Mouse (Mus musculus) ES-Bruce4 (cell line): ENCODE data around the gene Wdr83os. TPM values are rescaled to one million over a fixed set of nuclear protein-coding genes. Genes with fewer than 3 reads are reported as not detected.
A peak's percentile ranks its signal among the peaks of the same experiment; 100 is the strongest.
"Not testable (repeated sequence)": the region's sequence is repeated elsewhere in the genome, so short reads cannot be mapped to it uniquely, and the experiment has no call there.

Experiments used
- H3K27ac ChIP-seq: 2 replicates; pipeline ENCODE4 v1.5.1; 2012; ENCODE audit warnings: low read length, inconsistent platforms; ENCODE audit not compliant: insufficient read depth
- H3K27me3 ChIP-seq: 2 replicates; pipeline ENCODE4 v1.6.1; 2012; ENCODE audit warnings: mild to moderate bottlenecking, low read length, inconsistent platforms; ENCODE audit not compliant: control insufficient read depth, poor library complexity, insufficient read depth, severe bottlenecking
- H3K36me3 ChIP-seq: 2 replicates; pipeline ENCODE4 v1.6.1; 2012; ENCODE audit warnings: inconsistent platforms, mild to moderate bottlenecking, low read length, moderate library complexity; ENCODE audit not compliant: control insufficient read depth, poor library complexity, insufficient read depth, severe bottlenecking
- H3K4me1 ChIP-seq: one replicate; pipeline ENCODE4 v1.8.1; 2011; ENCODE audit warnings: low read length; ENCODE audit not compliant: control insufficient read depth, insufficient read depth
- H3K4me3 ChIP-seq: 2 replicates; pipeline ENCODE4 v1.5.1; 2011; ENCODE audit warnings: low read depth, mild to moderate bottlenecking, low read length
- H3K9ac ChIP-seq: 2 replicates; pipeline ENCODE4 v1.6.1; 2012; ENCODE audit warnings: low read depth, mild to moderate bottlenecking, inconsistent platforms; ENCODE audit not compliant: poor library complexity, severe bottlenecking
- H3K9me3 ChIP-seq: replicated peaks from 2 replicates; pipeline ENCODE4 v1.6.1; 2012; ENCODE audit warnings: mild to moderate bottlenecking, low read length, inconsistent platforms; ENCODE audit not compliant: control insufficient read depth, poor library complexity, insufficient read depth, severe bottlenecking
- CTCF ChIP-seq: IDR thresholded peaks from one replicate; pipeline ENCODE4 v1.8.1; 2011; ENCODE audit warnings: low read depth, low read length
- EP300 ChIP-seq: IDR thresholded peaks from 2 replicates; pipeline ENCODE4 v1.6.1; 2011; ENCODE audit warnings: low read depth, low read length; ENCODE audit not compliant: insufficient read depth
- POLR2A ChIP-seq: IDR thresholded peaks from one replicate; pipeline ENCODE4 v1.8.1; 2011; ENCODE audit warnings: low read length; ENCODE audit not compliant: insufficient read depth
- polyA plus RNA-seq: library from polyadenylated mRNA; stranded (reverse); fragments of >200 nt; gene quantifications from 2 replicates; pipeline ENCODE4 v1.2.4, GENCODE M21; 2011; ENCODE audit warnings: low read depth; ENCODE audit not compliant: missing spikeins, insufficient read depth, insufficient read length

Gene Wdr83os
- polyA plus RNA-seq, 1 experiment = 82.5 TPM

- Histone ChIP-seq H3K36me3 (peaks cover 37% of the 10 kb centered on the region), H3K9ac (no peak overlapping the region), H3K9me3 (no peaks in the 10 kb centered on the region), H3K4me1 (no peaks in the 10 kb centered on the region), H3K27ac (no peak overlapping the region), H3K27me3 (no peaks in the 10 kb centered on the region), H3K4me3 (no peak overlapping the region)
- TF ChIP-seq CTCF = peak; percentile 90
- no peak for TF ChIP-seq EP300
Measured at GRCm38 (mm10) chr8:85076001-85076400, 4.5 kb upstream of the Wdr83os start.

- Histone ChIP-seq H3K9me3 (no peaks in the 10 kb centered on the region), H3K4me1 (no peaks in the 10 kb centered on the region), H3K4me3 (no peak overlapping the region), H3K9ac (no peak overlapping the region), H3K36me3 (peaks cover 37% of the 10 kb centered on the region), H3K27ac (no peak overlapping the region), H3K27me3 (no peaks in the 10 kb centered on the region)
- TF ChIP-seq POLR2A (no peak), CTCF (peak; percentile 100), EP300 (no peak)
Measured at GRCm38 (mm10) chr8:85076993-85077392, 3.5 kb upstream of the Wdr83os start.

- peaks cover 22% of the 10 kb centered on the region for H3K36me3 ChIP-seq
- no peak for TF ChIP-seq POLR2A
- TF ChIP-seq CTCF = no peak
- no peak for TF ChIP-seq EP300
- peak overlapping the region; percentile 95 for H3K4me3 ChIP-seq
- no peaks in the 10 kb centered on the region for H3K27me3 ChIP-seq
- no peaks in the 10 kb centered on the region for H3K4me1 ChIP-seq
- H3K27ac ChIP-seq = no peak overlapping the region
- peak overlapping the region; percentile 85 for H3K9ac ChIP-seq
- no peaks in the 10 kb centered on the region for H3K9me3 ChIP-seq
Measured at GRCm38 (mm10) chr8:85080214-85080531, 367 bp upstream of the Wdr83os start.

- Histone ChIP-seq H3K27me3 (no peaks in the 10 kb centered on the region), H3K9me3 (no peaks in the 10 kb centered on the region), H3K9ac (peak within 1 kb of the TSS; percentile 85), H3K36me3 (peaks cover 22% of the 10 kb centered on the region), H3K4me3 (peak within 1 kb of the TSS; percentile 95), H3K27ac (peak within 1 kb of the TSS; percentile 1; the same call in 1 of the 2 replicates), H3K4me1 (no peaks in the 10 kb centered on the region)
- TF ChIP-seq CTCF (no peak), POLR2A (no peak), EP300 (no peak)
Measured at GRCm38 (mm10) chr8:85081216-85081555, 646 bp downstream of the Wdr83os start, which contains the start of gene Wdr83. Gene Wdr83 (minus strand): TSS chr8:85081306.

GRCm38 (mm10) chr8:85082169-85082568, 1.6 kb downstream of the Wdr83os start:
- H3K36me3 ChIP-seq = peaks cover 24% of the 10 kb centered on the region
- not testable (repeated sequence) for H3K27me3 ChIP-seq, H3K4me1 ChIP-seq, H3K9me3 ChIP-seq, H3K9ac ChIP-seq, H3K4me3 ChIP-seq, H3K27ac ChIP-seq

- Histone ChIP-seq H3K27me3 (no peaks in the 10 kb centered on the region), H3K9me3 (no peaks in the 10 kb centered on the region), H3K4me3 (peak within 1 kb of the TSS; percentile 95), H3K27ac (no peak within 1 kb of the TSS), H3K9ac (peak within 1 kb of the TSS; percentile 85), H3K36me3 (peaks cover 27% of the 10 kb centered on the region), H3K4me1 (no peaks in the 10 kb centered on the region)
- no peak for TF ChIP-seq CTCF
- TF ChIP-seq POLR2A = peak; percentile 93
- no peak for TF ChIP-seq EP300
Measured at GRCm38 (mm10) chr8:85083108-85083813, 2.7 kb downstream of the Wdr83os start, which contains the start of gene Man2b1. Gene Man2b1 (plus strand): TSS chr8:85083270.
